Comparison of ENCODE assay signal across 13 mouse cellular contexts in genomic region chr4:59822119-59822518, GRCm38 (mm10). TPM values are rescaled to one million over a fixed set of nuclear protein-coding genes. Genes with fewer than 3 reads are reported as not detected.
DNase-seq lines count a peak whose midpoint lies in the region; TF ChIP-seq lines count a peak whose summit lies in the region.
"Had no signal": no experiment of that assay in that cellular context is flagged by ENCODE, and none has a peak within 500 bp of the region (broad histone marks: within the 10 kb centered on the region; RNA-seq: fewer than 3 reads in every experiment).

No protein-coding gene starts in this region.

- no peak overlapping the region for H3K4me3 ChIP-seq in layer of hippocampus, adult 2 months
- H3K4me3 ChIP-seq: embryonic facial prominence, embryonic 13.5 days; forebrain, embryonic 13.5 days had no signal

- 0 out of 2 replicates have a peak overlapping the region, but pooled peaks have one; percentile 73 for H3K27ac ChIP-seq in layer of hippocampus, adult 2 months
- H3K27ac ChIP-seq: embryonic facial prominence, embryonic 13.5 days; forebrain, embryonic 13.5 days; liver, embryonic 14.5 days had no signal

- DNase-seq in layer of hippocampus, adult 2 months (ENCODE audit: low spot score in 2 of 2) = no peak
- DNase-seq in layer of hippocampus, adult 8-10 months (ENCODE audit: low spot score in 2 of 2) = no peak
- DNase-seq in 3T3-L1 (ENCODE audit: low read depth, low spot score) = peak; percentile 29
- peak; percentile 67 to 71 for DNase-seq in B cell, adult 2 months
- peak; percentile 29 for DNase-seq in kidney, postnatal 14 days
- no peak for DNase-seq in right cerebral cortex, postnatal 36 days (ENCODE audit: low spot score in 2 of 2)
- DNase-seq in right cerebral cortex, postnatal 10 days (ENCODE audit: low spot score in 2 of 2) = no peak
- DNase-seq: cerebellum, postnatal 14 days; heart, postnatal 4 days; thymus, postnatal 36 days had no signal

- TF ChIP-seq CTCF in layer of hippocampus, adult 2 months (conservative IDR thresholded peaks at IDR 0.05) = no peak

RNA-seq across cellular contexts. Expression of gene Snx30, which starts 16.5 kb away (rescaled TPM):
- total RNA-seq in layer of hippocampus, adult 2 months (2021) = 10 to 100 TPM; 40.3 to 44.6 TPM
- total RNA-seq in layer of hippocampus, adult 8-10 months (2022) = 10 to 100 TPM; 38.7 to 45.5 (median 40.4) TPM

RNA-seq across cellular contexts. Expression of gene Inip, which starts 20.7 kb away (rescaled TPM):
- 10 to 100 TPM; 23.6 to 25.6 TPM for total RNA-seq in layer of hippocampus, adult 2 months (2021)
- 10 to 100 TPM; 20.9 to 26.0 (median 23.8) TPM for total RNA-seq in layer of hippocampus, adult 8-10 months (2022)

Comparison
In these comparisons a context has a peak if more than half of its experiments do, and no peak if none do; other contexts are left out.
1. DNase-seq: peak in 3T3-L1 (single experiment), B cell, adult 2 months (2 of 2) and kidney, postnatal 14 days (single experiment); none in layer of hippocampus, adult 2 months (0 of 2), layer of hippocampus, adult 8-10 months (0 of 2), right cerebral cortex, postnatal 36 days (0 of 2) and right cerebral cortex, postnatal 10 days (0 of 2).